Mouse (Mus musculus) retina, embryonic 14.5 days (tissue): ENCODE results near the gene Prpf39.

Experiments
- DNase-seq: peaks from one replicate; pipeline ENCODE4 v3.0.0-alpha.2; 2015; ENCODE audit warnings: low spot score

Gene Prpf39

DNA sequence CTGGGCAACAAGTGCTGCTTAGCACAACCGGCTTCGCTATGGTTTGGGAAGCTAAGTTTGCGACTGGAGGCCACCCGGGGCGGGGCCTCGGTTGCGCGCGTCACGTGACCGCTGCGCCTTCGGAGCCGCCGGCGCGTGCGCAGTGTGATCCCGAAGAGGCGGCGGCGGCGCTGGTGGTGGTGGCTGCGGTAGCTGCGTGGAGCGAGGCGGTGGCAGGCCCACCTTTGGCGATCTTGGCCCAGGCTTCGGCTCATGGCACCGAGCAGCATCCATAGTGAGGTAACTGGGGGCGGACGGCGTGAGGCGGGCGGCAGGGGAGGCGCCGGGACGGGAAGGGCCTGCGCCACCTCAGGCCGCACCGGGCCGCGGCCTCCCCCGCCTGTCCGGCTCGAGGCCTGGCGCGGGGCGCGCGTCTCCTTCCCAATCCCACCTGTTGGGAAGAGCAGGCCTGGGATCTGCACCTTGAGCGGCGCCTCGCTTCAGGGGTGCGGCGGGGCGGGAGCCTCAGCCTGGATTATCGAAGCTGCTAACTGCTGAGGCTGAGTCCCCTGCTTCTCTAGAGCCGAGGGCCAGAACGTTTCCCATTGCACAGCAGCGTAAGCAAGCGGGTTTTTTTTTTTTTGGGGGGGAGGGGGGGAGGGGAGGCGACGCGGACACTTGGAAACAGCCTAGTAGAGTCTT is at the start of gene Prpf39:
Gene Prpf39, plus strand, starts transcription at position 144 of the 681 bp plus-strand sequence.
- DNase-seq: peak; percentile 93

DNA sequence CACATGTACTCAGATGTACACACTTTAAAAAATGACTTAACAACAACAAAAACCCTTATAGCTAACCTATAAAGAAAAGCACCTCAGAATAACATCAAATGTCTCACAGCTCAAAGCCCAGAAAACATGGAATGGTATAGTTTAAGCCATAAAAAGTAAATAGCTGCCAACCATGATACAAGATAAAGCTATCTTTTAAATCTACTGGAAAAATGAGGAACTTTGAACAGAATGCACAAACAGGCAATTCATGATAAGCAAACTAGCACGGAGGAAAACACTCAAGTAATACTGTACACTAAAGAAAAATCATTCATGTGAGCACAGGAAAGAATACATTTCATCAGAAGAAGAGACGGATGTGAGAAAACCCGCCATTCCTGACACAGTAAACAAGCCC is 28.4 kb upstream of the Prpf39 start:
- no peak for DNase-seq

DNA sequence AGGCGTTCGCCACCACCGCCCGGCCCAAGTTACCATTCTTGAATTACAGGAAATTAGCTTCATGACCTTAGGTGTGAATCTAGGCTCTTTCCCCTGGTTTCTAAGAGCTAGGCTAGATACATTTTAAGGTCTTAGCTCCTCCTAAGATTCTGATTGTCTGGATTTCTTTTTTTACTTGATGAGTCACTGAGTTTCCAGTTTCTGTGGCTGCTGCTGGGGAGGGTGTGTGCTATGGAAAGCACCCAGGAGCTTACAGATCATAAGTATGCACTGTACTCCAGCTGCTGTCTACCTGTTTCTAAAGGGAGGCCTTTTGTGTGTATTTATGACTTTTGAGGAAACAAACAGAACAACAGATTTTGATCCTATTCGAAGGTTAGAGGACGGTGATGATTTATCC is 13.3 kb upstream of the Prpf39 start:
- DNase-seq: no peak

DNA sequence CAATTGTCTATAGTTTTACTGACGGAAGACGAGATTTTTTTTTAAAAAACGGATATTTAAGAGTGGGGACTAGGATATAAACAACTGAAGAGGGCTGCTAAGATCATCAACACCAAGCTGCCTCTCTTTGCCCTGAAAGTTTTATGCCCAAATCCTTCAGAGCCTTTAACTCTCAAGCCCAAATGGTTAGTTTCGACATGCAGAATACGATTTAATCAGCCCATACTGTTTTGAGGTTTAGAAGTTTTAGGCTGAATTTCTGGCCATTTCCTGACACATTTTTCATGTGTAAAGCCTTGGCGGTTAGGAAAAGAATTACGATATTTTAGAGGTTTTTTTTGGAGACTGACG is 319 bp upstream of the Prpf39 start:
- DNase-seq: no peak

DNA sequence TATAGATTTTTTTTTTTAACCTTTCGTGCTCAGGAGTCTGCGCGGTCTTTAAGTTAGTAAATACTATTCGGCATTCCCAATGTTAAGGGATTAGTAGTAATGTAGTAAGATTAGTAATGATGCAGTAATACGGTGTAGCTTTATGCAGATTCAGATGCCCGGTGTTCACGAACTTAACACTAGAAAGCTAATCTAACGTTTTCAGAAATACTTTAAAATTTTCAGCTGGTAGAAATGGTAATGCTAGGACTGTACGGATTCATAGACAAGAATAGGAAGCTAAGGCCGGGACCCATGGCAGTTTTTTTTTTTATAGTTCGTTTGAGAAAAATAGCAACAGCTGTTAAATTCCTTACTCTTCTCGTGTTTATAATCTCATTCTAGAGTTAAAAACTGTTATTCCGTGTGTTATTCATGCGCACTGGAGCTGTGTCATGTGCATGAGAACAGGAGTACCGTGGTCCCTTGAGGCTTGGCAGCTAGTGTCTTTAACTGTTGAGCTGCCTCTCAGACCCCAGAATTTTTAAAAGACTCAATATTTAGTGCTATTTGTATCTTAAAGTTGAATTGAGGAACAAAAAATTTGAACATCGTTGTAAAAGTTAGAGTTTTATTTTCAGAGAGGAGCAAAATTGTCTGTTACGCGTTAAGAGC is 886 bp downstream of the Prpf39 start:
- peak; percentile 44 for DNase-seq

DNA sequence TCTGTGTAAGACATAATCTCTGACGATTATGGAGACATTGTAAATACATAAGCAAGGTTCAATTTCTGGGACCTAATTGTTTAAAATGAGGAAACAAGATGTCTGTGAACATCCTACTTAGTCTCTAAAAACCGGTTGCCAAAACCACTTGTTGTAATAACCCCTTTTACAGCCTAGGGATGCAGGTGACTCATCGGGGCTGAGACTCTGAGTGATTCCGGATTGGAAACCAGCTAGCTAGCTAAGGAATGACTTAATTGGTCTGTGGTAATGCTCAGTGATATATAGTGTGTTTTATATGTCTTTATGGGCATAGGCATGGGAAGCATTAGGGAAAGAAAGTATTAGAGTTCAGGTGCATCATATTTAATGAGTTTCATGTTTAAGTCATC is 1.4 kb downstream of the Prpf39 start:
- no peak for DNase-seq

DNA sequence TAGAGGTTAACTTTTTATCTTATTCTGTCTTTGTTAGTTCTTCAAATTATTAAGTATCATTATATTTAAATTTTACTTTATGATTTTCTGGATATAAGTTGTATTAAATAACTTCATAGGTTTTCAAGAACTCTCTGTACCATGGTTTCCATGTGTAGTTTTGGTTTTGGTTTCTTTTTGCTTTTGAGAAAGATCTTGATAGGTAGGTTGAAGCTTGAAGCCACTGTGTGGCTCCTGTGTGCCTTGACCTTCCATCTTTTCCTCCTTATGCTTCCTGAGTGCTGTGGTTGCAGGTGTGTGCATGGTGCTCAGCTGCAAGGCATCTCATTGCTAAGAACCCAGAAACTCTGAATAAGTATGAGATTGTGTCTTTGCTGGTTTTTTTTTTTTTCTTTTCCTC is 12.7 kb downstream of the Prpf39 start:
- no peak for DNase-seq

DNA sequence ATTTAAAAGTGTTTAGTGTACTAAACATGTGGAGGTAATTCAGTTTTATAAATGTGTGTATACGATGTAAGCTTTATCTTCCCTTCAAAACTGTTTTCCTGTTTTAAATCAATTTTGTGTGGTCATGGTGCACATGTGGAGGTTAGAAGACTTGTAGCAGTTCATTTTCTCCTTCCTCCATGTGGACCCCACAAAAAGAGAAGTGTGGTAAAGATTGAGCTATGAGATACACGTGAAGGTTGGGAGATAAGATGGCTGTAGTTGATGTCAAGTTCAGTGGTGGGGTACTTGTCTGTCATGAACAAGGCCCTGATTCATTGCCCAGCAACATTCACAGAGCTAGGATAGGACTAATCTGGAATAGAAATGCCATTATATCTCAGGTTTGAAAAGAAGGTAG is 22.1 kb downstream of the Prpf39 start:
- no peak for DNase-seq

DNA sequence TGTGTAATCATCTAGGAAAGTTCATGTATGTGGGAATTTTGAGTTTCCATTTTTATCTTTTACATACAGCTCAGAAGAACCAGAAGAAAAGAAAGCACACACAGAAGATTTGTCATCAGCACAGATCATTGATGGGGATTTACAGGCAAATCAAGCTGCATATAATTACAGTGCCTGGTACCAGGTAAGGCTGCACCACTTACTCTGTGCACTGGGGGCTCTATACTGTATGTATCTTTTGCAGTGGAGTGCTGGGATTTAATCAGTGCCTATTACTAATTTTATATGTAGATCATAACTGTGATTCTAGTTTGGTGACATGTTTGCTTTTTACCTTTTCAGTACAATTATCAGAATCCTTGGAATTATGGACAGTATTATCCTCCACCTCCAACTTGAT is 24.9 kb downstream of the Prpf39 start:
- DNase-seq: no peak

DNA sequence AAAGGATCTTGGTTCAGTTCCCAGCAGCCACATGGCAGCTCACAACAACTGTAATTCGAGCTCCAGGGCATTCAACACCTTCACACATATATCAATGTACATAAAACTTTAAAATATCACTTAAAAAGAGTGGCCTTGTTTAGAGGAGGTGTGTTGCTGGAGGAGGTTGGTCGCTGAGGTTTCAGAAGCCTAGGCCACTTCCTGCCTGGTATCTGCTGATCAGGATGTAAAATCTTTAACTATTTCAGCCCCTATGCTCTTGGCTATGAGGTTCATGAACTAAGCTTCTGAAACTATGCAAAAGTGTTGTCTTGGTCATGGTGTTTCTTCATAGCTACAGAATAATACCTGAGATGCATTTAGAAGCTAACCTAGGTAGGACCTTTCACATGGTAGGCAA is 29.1 kb downstream of the Prpf39 start:
- no peak for DNase-seq

DNA sequence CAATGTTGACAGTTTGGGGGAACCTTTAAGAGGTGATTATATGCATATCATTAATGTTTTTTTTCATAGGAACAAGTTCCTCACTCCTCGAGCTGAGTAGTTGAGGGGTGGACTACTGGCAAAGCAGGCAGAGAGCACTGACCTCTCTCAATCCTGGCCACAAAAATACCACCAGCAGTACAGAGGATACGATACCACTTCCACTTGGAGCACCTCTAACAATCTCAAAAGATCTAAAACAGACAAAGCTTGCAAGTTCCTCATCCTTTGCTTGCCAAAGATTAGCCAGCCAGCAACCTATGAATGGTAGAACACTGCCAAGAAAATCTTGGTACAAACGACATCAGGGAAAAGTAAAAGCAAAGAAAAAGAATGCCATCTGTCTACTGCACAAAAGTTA is 30.1 kb downstream of the Prpf39 start:
- DNase-seq: no peak

DNA sequence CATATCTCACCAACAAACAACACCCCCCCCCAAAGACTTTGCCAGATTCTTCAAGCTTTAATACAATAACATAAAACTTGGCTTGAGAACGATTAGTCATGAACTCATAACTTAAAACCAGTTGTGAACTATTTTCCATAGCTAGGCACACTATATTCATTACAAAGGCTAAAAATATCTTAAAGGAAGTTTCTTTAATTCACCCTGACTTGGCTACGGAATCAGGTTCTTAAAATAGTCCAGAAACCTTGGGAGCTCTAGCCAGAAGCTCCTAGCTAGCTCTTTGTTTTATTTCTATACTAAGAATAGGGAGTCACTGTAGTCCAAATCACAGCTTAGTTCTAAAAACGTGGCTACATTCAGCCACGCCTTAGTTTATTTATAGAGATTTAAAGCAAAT is 32.3 kb downstream of the Prpf39 start:
- DNase-seq: no peak

DNA sequence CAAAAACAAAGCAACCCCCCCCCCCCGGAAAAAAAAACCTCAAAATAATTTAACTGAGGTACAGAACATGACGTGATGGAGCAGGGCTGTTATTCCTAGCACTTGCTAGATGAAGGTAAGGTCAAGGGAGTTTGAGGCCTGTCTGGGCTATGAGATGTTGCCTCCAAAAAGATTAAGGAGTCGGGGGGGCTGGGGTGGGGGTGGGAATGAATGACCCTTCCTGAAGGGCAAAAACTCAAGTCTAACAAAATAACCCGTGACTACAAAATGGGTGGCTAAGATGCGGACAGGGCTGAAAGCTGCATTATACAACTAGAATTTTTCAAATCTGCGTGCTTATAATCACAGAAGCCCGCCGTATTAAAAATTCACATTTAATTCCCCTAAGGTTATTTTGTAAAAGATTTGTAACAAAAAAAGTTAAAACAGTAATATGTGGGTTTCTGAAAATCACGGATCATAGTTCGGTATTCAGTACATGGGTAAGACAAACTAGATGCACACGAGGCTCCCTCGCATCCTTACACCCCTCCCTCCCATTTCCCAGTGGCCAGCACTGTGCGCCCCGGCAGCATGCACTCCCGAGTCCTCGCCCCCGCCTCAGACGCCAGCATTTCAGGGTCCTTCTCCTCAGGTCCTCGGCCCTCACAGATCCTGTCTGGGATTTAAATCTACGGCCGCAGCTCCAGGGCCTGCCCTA is 36.9 kb downstream of the Prpf39 start:
- no peak for DNase-seq

DNA sequence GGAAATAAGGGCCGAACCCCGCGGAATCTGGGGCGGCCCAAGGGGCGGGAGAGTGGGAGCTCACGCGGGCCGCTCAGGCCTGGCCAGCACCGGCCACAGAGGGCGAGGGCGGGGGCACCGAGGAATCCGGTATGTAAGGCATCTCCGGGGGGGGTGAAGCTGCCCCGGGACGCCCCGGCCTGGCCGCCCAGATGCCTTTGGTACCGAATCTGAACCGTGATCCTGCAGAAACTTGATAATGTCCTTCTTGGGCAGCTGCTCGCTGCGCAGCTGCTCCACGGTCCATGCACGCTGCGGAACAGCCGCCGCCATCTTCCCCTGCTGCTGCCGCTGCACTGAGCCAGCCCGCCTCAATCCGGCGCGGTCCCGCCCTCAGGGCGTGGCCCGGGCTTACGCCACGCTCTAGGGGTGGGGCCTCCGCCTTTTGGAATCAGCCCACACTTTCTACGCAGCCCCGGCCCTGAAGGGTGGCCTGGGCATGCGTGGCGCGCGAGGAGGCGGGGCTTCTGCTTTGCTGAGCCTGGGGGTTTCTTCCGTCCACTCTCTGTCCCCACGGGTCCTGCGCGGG is 37.6 kb downstream of the Prpf39 start, which contains the start of gene Fkbp3:
Gene Fkbp3, minus strand, starts transcription at position 397 of the 568 bp plus-strand sequence.
- DNase-seq: peak; percentile 98

DNA sequence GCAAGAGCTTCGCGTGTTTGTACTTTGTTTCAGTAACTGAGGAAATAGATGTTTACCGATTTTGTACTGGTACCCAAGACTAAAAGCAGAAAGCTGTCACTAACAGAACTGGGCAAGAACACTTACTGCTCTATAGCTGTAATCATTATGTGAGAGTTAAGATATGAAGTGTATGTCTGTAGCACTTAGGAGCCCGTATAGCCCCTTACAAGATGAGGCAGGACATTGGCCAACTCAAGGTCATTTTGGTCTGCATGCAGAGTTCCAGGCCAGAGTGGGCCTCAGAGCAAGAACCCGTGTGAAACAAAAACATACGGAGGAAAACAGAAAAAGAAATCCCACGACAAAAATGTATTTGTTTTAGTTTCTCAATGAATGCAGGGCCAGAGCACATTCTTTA is 38.5 kb downstream of the Prpf39 start:
- peak; percentile 12 for DNase-seq

DNA sequence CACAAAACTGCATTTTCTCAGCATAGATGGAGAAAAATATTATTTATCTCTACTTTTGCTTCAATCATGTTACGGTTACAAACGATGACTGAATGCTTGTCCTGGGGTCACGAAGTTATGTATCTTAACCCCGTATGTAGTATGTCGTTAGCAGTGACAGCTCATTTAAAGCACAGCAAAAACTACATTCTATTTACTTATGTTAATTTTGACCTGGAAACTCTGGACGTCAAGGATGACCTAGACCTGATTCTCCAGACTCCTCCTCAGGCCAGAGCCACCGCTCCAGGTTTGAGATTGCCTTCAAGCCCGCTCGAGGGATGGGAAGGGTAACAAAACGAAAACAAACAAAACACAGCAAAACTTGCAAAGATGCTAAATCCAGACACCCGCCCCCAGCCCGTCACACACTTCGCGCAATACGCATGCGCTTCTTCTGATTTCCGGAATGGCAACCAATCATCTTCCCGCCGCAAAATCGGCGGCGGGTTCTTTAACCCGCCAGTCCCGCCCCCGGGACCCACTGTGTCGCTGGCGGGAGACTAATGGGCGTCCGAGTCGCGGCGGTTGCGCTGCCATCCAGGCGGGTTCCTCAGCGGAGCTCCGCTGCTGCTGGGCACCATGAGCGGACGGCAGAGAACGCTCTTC is 39.1 kb downstream of the Prpf39 start, which contains the start of gene Fancm:
Gene Fancm, plus strand, starts transcription at position 519 of the 648 bp plus-strand sequence.
- peak; percentile 95 for DNase-seq

DNA sequence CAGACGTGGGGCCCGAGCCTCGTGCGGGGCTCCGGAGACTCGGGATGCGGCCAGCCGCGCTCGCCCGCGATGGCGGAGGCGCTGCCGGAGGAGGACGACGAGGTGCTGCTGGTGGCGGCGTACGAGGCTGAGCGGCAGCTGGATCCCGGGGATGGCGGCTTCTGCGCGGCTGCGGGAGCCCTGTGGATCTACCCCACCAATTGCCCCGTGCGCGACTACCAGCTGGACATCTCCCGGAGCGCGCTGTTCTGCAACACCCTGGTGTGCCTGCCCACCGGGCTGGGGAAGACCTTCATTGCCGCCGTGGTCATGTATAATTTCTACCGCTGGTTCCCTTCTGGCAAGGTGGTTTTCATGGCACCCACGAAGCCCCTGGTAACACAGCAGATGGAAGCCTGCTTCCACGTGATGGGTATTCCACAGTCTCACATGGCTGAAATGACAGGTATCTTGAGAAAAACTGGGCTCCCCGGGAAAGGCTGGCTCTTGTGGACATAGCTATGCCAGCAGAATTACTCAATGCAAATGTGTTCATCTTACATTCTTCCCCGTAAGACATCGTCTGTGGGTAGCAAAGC is 39.7 kb downstream of the Prpf39 start:
- DNase-seq: no peak

DNA sequence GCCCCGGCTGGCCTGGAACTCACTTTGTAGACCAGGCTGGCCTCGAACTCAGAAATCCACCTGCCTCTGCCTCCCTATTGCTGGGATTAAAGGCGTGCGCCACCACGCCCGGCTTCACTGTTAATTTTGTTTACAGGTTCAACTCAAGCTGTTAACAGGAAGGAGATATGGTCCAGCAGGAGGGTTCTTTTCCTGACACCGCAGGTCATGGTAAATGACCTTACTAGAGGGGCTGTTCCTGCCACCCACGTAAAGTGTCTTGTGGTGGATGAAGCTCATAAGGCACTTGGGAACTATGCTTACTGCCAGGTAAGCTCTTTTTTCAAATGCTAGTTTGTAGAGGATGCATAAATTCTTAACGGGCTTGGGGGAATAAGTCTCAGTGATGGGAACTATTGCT is 40.8 kb downstream of the Prpf39 start:
- DNase-seq: no peak

DNA sequence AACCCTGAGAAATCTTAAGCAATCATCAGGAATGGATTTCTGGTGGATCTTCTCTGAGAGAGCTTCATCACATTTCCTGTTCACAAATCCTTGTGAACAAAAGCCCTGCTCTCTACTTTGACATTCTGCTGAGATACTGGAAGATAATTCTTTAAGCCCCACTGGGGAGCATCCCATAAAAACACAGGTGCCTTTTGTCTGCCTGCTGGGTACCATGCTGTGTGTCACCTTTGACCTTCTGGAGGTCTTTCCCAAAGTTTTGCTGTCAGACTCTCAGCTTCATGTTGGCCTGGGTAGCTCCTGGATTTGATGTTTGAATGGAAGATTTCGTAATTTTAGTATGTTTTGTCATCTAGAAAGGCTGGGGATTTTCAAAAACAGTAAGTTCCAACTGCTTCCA is 72.6 kb downstream of the Prpf39 start:
- DNase-seq: no peak

DNA sequence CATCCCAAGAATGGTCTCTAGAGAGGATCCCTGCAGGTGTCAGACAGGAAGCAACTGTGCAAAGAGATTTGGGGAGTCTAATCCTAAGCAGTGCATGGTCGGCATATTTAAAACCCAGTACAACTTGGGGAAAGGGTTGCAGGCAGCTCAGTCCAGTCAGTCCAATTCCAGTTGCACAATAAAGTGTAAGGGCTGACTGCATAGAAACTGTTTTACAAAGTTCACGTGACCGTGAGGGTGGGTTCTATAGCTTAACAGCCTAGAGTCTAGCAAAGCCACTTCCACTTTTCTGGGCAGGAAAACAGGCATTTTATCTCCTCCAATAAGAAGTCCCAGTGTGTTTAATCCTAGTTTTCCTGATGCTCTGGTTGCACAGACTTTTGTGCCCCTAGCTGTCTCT is 75.4 kb downstream of the Prpf39 start:
- DNase-seq: no peak

DNA sequence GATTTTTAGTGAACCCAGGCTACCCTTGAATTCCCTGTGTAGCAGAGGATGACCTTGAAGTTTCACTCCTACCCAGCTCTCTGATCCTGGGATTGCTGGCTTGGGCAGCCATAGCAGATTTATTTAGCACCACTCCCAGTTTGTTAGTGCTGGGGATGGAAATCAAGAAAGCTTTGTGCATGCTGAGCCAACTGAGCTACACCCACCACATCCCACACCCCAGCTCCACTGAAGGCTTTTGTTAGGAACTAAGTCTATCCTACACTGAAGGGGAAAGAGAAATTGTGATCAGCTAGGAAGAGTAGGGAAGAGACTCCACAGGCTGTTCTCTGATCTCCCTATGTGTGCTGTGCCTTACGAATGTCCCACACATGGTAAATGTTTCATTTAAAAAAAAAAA is 76.7 kb downstream of the Prpf39 start:
- DNase-seq: no peak
